Mouse (Mus musculus) ES-Bruce4 (cell line): ENCODE results near the gene Fars2.

Source experiments
- CTCF ChIP-seq: IDR thresholded peaks from one replicate; pipeline ENCODE4 v1.8.1; 2011; ENCODE audit warnings: low read depth, low read length
- EP300 ChIP-seq: IDR thresholded peaks from 2 replicates; pipeline ENCODE4 v1.6.1; 2011; ENCODE audit warnings: low read depth, low read length; ENCODE audit not compliant: insufficient read depth
- POLR2A ChIP-seq: IDR thresholded peaks from one replicate; pipeline ENCODE4 v1.8.1; 2011; ENCODE audit warnings: low read length; ENCODE audit not compliant: insufficient read depth

DNA sequence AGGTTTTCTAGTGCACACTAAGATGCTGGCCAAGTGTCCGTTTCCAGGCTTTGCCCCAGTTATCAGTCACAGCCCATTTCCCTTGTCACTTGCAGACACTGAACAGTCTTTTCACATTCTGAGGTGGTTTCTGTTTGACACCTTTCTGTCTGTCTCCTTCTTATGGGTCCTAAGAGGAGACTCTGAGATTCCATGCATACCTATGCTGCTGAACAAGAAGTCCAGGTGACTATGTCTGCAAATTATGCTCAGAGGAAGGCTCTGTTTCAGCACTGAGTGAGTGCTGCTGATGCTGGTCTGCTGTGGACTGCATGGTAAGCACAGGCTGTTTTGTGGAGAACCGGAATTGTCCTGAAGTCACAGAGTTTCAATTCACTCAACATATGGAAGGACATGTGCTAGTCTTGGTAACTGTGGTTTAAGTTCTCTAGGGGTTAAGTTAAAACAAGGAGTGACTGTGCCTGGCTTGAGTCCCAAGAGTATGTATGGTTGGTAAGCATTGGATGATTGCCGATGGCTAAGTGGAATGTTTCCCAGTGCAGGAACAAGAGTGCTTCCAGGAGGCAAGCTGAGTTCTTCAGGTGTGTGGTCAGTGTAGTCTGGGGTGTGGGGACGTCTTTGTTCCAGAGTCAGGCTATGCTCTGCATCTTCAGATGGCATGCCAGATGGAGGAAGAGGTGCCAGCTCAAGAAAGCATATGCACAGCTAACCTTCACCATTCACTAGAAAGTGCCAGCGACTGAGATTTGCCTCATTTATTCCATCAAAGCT, 35.7 kb downstream of the Fars2 start:
- TF ChIP-seq CTCF = no peak
- TF ChIP-seq POLR2A = no peak
- no peak for TF ChIP-seq EP300
